Mouse (Mus musculus): ENCODE data around the gene Gm27029. TPM values are rescaled to one million over a fixed set of nuclear protein-coding genes. Genes with fewer than 3 reads are reported as not detected.
A peak's percentile ranks its signal among the peaks of the same experiment; 100 is the strongest.
"Not testable (repeated sequence)": the region's sequence is repeated elsewhere in the genome, so short reads cannot be mapped to it uniquely, and the experiment has no call there.

Gene Gm27029
- total RNA-seq, 4 experiments from 2014 or later, result 4.4 to 6.6 (median 5.2) TPM

DNA sequence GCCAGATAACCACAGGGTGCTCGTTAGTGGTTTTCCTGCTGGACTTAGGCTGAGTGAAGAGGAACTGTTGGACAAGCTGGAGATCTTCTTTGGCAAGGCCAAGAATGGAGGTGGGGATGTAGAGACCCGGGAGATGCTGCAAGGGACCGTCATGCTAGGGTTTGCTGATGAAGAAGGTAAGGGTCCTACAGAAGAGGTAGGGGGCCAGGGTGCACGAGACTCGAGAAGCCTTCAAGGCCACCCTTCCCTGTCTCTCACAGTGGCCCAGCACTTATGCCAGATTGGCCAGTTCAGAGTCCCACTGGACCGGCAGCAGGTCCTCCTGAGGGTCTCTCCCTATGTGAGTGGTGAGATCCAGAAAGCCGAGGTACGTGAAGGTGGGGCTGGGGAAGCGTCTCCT is 33.0 kb upstream of the Gm27029 start:
- no peak for DNase-seq (ENCODE audit: low spot score in 2 of 2)

DNA sequence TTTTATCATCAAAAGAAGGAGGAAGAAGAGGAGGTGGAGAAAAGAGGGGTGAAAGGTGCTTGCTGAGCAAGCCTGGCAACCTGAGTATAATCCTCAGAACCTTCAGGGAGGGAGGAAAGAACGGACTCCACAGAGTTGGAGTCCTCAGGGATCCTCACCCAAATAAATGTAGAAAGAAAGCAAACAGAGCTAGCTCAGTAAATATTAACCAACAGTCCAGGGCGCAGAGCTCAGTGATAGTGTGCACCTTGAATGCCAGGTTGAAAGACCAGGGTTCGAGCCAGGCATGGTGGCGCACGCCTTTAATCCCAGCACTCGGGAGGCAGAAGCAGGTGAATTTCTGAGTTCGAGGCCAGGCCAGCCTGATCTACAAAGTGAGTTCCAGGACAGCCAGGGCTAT is 31.0 kb upstream of the Gm27029 start:
- DNase-seq (ENCODE audit: low spot score in 2 of 2), result no peak

DNA sequence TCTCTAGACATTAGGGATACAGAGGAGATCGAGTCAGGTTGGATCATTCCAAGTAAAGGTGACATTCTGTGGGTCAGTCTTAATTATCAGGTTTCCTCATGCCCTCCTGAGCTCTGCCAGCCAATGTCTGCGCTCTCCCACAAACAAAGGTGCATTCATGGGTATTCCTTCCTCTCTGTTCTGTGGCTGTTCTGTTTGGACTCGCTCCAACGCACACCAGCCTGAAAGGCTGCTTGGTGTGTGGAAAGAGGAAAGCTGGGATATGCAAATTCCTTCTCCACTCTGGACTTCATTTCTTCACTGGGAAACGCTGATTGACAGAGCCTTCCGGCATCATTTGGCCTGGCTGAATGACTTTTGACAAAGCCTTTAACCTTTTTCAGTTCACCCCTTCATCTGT is 30.1 kb upstream of the Gm27029 start:
- DNase-seq (ENCODE audit: low spot score in 2 of 2), result no peak

DNA sequence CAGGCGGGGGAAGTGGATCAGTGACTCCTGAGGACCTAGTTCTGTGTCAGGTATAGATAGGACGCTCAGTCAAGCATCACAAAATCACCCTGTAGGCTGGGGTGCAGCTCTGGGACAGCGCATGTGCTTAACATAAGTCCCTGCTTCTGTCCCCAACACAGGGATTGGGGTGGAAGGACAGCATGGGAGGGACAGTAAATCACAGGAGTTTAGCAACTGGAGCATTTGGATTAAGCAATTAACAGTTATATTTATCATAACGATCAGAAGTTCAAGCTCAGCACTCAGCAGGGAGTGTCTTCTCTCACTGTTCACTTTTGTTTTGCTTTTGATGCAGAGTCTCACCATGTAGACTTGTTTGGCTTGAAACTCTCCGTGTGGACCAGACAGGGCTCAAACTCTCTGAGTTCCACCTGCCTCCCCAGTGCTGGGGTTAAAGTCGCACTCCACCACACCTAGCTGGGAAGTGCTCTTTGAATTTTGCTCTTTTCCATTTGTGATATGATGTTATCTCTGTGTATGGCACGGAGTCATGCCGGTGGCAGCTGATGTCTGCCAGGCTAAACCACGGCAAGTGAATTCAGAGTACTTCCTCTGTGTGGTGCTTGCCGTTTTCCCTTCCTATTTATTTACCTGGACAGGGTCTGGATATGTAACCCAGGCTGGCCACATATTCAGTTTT is 27.6 kb upstream of the Gm27029 start:
- no peak for DNase-seq (ENCODE audit: low spot score in 2 of 2)

DNA sequence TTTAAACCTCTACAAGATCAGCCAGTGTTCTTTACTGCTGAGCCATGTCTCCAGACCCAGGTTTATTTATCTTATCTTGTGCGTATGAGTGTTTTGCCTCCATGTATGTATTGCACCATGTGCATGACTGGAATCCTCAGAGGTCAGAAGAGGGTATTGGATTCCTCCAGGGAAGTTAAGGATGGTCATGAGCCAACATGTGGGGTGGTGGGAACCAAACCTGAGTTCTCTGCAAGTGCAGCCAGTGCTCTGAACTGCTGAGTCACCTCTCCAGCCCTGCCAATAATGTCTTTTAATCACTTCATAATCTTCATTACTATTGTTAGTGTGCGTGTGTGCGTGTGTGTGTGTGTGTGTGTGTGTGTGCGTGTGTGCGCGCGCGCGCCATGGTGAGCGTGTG is 26.9 kb upstream of the Gm27029 start:
- no peak for DNase-seq (ENCODE audit: low spot score in 2 of 2)

DNA sequence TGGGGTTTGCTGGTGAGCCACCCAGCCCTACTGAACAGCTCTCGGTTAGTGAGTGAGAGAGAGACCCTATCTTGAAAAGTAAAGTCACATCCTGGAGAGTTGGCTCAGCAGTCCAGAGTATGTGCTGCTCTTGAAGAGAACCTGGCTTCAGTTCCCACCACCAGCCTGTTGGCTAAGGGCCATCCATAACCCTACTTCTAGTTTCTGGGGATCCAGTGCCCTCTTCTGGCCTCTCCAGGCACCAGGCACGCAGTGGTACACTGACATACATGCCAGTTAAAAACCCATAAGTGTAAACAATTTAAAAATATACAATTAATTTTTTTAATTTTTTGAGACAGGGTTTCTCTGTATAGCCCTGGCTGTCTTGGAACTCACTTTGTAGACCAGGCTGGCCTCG is 25.8 kb upstream of the Gm27029 start:
- DNase-seq (ENCODE audit: low spot score in 2 of 2), result no peak

DNA sequence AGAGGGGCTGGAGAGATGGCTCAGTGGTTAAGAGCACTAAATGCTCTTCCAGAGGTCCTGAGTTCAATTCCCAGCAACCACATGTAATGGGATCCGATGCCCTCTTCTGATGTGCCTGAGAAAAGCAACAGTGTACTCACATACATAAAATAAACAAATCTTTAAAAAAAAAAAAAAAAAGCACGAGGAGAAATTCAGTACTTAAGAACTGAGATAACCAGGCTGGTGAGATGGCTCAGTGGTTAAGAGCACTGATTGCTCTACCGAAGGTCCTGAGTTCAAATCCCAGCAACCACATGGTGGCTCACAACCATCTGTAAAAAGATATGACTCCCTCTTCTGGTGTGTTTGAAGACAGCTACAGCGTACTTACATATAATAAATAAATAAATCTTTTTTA is 25.0 kb upstream of the Gm27029 start:
- not testable (repeated sequence) for DNase-seq (ENCODE audit: low spot score in 2 of 2)

DNA sequence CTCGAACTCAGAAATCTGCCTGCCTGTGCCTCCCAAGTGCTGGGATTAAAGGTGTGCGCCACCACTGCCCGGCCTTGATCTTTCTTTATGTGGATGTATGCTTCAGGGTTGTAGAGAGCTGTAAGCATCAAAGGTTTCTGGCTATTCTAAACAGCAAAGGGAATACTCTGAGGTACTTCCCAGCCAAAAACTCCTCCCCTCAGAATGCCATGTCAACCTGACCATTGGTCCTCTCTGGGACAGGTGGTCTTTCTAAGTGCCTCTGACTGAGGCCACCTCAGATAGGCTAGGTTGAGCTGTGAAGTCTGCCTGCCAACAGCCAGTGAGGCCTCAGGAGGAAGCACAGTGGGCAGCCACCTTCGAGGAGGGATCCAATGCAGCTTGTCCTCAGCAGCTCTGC is 24.3 kb upstream of the Gm27029 start:
- DNase-seq (ENCODE audit: low spot score in 2 of 2), result no peak

DNA sequence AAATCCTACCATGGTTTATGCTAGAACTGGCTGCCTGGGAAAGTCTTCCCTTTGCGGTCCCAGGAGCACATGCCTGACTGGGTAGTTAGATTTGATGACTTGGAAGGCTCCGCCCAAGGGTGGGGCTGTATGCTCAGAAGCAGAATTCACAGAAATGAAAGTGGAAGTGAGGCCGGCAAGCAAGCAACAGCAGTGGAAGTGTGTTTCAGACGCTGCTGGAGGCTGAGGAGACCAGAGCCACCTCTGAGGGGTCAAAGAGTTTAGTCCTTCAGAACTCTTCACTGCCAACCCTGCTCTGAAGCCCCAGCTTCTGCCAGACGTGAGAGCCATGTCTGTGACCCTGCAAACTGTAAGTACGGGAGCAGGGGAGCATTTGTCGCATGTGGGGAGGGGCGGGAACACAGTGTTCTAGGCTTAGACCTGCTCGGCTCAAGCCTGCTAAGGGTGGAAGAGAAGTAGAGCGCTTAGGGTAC is 23.7 kb upstream of the Gm27029 start, which contains the start of gene Ifi35:
TSS of gene Ifi35 (plus strand) at position 134 of the 473 bp plus-strand sequence.
- no peak for DNase-seq (ENCODE audit: low spot score in 2 of 2)

DNA sequence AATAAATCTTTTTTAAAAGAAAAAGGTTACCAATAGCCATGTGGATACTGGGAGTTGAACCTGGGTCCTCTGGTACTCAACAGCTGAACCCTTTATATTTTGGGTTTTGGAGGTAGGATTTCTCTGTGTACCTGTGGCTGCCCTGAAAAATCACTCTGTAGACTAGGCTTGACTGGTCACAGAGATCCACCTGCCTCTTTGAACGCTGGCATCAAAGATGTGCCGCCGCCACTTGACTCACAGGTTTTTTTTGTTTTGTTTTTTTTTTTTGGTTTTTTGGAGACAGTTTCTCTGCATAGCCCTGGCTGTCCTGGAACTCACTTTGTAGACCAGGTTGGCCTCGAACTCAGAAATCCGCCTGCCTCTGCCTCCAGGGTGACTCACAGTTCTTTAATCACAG is 23.2 kb upstream of the Gm27029 start:
- no peak for DNase-seq (ENCODE audit: low spot score in 2 of 2)

DNA sequence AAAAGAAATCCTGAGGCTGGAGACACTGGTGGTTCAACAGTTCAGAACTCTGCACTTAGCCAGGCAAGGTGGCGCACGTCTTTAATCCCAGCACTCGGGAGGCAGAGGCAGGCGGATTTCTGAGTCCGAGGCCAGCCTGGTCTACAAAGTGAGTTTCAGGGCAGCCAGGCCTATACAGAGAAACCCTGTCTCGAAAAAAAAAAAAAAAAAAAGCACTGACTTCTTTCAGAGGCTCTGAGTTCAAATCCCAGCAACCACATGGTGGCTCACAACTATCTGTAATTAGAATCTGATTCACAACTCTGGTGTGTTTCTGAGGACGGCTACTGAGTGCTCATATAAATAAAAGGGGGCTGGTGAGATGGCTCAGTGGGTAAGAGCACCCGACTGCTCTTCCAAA is 22.3 kb upstream of the Gm27029 start:
- not testable (repeated sequence) for DNase-seq (ENCODE audit: low spot score in 2 of 2)

DNA sequence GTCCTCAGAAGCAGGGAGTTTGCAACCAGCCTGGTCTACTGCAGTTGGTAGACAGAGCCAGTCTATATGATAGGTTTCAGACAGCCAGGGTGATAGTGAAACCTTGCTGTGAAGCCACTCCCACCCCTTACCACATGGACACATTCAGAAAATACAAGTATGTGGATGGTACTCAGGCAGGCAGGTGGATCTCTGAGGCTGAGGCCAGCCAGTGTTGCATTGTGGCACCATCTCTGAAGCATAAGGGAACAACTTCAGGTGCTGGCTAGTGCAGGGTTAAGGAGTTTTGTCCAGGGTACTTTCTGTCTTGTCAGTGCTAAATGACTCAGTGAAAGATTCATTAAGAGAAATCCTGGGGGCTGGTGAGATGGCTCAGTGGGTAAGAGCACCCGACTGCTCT is 21.7 kb upstream of the Gm27029 start:
- DNase-seq (ENCODE audit: low spot score in 2 of 2), result no peak

DNA sequence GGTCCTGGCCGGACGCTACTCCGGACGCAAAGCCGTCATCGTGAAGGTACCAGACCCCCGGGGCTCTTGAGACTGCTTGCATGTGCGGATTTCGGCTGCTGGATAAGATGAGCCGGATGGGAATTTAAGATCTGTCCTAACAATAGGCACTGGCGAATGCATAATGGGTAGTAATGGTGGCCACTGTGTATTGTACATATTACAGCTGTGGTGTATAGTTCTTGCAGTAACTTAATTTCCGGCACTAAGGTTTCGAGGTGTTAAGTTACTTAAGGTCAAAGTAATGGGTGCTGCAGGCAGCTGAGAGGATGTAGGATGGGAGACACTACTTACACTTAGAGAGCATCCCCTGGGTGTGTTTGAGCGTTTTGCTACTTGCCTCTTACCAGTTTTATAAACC is 18.2 kb upstream of the Gm27029 start:
- DNase-seq (ENCODE audit: low spot score in 2 of 2), result no peak

DNA sequence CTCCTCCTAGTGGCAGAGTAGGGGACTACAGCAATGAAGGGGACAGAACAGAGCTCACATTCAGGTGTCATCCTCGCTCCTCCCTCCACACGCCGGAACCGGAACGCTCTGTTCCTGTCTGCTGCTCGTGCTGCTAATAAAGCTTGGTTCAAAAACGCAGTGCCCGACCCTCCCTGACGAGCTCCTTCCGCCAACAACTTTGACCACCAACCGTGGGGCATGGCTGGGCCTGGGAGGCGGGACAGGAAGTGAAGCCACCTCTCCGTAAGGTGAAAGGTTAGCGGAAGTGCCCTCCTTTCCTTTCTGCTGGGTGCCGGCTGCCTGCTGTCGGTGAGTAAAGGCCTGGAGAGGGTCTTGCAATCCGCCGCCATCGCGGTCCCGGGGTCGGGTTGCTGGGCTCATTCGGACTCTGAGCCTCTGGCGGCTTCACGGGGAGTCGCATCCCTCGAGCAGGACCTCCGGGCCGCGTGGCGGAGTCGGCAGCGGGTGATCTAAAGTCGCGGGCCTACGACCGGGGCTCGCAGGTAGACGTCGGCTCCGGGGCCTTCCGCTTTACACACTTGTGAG is 17.6 kb upstream of the Gm27029 start, which contains the start of gene Rpl27:
TSS of gene Rpl27 (plus strand) at position 172 of the 567 bp plus-strand sequence.
- peak; percentile 86 to 98 for DNase-seq (ENCODE audit: low spot score in 2 of 2)

DNA sequence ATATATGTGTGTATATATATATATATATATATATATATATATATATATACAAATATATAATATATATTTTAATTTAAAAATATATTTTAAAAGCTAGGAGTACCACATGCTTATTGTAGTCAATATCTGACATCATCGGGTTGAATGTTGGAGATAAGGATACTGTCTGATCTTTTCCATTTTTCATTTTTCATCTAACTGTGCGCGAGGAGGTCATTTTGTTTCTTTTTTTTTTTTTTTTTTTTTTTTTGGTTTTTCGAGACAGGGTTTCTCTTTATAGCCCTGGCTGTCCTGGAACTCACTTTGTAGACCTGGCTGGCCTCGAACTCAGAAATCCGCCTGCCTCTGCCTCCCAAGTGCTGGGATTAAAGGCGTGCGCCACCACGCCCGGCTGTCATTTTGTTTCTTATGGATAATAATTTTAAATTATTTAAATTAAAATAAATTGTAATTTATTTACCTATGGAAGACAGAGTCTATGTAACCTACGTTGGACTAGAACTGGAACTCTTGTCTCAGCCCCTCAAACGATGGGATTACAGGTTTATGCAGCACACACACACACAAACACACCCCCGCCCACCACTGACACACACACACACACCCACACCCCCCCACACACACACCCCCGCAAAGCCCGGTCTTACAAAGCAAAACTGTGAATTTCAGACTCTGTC is 17.0 kb upstream of the Gm27029 start:
- not testable (repeated sequence) for DNase-seq (ENCODE audit: low spot score in 2 of 2)

DNA sequence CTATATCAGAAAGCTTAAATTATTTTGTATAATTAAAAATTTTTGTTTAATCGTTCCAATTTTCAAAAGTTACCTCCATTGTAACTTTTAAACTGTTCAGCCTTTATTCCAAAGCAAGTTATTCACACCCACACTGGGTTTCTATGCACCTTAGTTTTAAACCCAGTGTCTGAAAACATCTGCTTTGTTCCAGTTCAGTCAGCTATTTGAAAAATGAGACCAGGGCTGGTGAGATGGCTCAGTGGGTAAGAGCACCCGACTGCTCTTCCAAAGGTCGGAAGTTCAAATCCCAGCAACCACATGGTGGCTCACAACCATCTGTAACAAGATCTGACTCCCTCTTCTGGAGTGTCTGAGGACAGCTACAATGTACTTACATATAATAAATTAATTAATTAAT is 13.4 kb upstream of the Gm27029 start:
- not testable (repeated sequence) for DNase-seq (ENCODE audit: low spot score in 2 of 2)

DNA sequence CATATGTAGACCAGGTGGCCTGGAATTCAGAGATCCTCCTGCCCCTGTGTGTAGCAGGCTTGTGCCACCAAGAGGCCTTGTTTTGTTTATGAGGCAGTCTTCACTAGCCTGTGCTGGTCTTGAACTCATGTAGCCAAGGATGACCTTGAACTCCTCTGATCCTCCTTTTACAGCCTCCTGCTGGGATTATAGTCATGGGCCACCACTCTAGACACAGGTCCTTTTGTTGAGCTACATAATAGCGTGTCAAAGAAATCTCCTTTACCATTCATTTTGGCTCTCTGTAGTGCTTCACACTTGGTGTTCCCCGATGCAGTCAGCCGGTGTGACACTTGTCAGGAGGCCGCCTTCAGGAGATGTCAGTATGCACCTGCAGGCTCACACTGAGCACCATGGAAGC is 12.3 kb upstream of the Gm27029 start:
- no peak for DNase-seq (ENCODE audit: low spot score in 2 of 2)

DNA sequence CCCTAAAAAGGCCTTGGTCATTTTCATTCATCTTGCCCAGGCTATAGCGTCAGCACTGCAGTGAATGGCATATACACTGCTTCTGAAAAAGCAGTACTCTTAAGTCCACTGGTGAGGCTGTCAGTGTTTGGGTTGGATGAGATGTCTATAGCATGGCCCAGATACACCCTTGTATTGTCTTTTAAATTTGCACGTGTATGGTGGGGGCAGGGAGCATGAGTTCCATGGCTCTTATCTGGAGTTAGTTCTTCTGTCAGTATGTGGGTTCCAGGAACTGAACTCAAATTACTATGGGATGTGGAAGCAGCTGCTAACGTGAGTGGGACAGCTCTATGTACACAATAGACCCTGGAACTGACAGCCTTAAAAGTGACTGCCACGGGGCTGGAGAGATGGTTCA is 11.2 kb upstream of the Gm27029 start:
- no peak for DNase-seq (ENCODE audit: low spot score in 2 of 2)

DNA sequence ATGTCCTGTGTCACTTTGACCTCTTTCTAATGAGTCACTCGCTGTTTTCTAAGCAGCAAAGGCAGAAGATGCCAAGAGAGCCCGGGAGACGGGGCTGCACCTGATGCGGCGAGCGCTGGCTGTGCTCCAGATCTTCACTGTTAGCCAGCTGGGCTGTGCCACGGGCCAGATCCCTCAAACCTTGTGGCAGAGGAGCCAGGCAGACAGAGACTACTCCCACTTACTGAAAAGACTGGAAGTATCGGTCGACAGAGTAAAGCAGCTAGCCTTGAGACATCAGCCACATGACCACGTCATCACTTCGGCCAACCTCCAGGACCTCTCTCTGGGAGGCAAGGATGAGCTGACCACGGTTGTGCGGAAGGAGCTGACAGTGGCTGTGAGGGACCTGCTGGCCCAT is 8.8 kb upstream of the Gm27029 start:
- no peak for DNase-seq (ENCODE audit: low spot score in 2 of 2)

DNA sequence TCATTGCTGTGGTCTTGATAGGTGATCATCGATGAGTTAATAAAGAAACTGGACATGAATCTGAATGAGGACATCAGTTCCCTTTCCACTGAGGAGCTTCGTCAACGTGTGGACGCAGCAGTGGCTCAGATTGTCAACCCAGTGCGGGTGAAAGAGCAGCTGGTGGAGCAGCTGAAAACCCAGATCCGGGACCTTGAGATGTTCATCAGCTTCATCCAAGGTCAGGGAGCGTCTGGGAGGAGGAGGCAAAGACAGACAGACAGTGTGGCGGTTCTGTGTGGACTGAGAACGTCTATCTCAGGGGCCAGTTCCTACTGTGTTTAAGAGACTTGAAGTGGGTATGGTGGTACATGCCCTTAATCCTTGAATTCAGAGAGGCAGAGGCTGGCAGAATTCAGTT is 6.7 kb upstream of the Gm27029 start:
- DNase-seq (ENCODE audit: low spot score in 2 of 2), result no peak

DNA sequence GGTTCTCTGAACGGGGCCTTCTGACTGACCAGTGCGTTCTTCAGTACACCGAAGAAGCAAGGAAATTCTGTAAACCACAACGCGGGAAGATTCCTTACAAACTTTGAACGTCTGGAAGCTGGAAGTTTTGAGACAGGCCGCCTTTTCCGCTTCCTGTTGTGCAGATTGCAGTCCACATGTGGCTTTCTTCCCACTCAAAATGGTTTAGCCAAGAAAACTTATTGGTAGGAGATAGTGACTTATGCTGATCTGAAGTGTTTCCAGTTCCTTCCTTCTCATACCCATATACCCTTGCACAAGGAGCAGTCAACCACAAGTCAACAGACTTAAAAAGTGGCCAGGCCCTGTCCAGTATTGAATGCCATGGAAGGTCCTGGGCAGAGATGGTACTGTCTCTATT is 1.6 kb upstream of the Gm27029 start:
- DNase-seq (ENCODE audit: low spot score in 2 of 2), result no peak

DNA sequence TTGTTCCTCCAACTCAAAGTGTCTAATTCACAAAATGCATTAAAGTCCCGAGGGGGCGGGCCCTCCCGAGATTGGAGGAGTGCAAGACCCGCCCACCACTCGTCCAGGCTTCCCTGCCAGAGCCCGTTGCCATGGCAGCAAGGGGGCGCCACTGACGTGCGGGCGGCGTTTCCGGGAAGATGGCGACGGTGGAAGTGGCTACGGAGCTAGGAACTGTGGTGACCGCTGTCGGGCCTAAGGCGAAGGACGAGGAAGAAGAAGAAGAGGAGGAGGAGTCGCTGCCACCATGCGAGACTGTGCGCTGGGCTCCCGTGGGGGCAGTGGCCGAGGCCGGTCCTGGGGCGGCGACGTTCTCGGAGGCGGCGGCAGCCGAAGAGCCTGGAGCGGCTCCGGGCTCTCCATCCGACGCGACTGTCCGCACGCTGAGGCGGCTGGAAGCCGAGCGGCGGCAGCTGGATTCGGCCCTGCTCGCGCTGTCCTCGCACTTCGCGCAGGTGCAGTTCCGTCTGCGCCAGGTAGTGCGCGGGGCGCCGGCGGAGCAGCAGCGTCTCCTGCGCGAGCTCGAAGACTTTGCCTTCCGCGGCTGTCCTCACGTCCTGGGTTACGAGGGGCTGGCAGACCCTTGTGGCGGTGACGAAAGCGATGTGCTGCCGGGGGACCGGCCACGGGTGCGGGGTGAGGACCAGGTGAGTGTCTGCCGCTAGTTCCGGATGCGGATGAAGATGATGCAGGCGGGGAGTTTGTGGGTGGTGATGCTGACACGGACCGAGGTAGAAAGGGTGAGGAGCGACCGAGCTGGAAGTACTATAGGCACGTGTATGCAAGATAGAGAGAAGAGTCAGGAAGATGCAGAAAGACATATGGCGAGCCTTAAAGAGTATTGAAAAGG is 573 bp upstream of the Gm27029 start, which contains the start of the genes Rundc1 and Ptges3l:
TSS of gene Rundc1 (plus strand) at position 161 of the 889 bp plus-strand sequence.
TSS of gene Ptges3l (minus strand) at position 409 of the 889 bp plus-strand sequence.
- peak; percentile 94 to 96 for DNase-seq (ENCODE audit: low spot score in 2 of 2)

All from left cerebral cortex, adult 8-10 months (tissue).